Mouse (Mus musculus) kidney, adult 2 months (tissue): ENCODE data around the gene P2rx3.

Source experiments
- CTCF ChIP-seq: fragments of 200-500 bp; conservative IDR thresholded peaks from 2 replicates; pipeline ENCODE4 v1.5.1; 2011; ENCODE audit warnings: low read depth, mild to moderate bottlenecking, control low read depth, low read length, moderate library complexity, mixed read lengths; ENCODE audit not compliant: insufficient read depth, insufficient read length
- POLR2A ChIP-seq: fragments of 200-500 bp; IDR thresholded peaks from one replicate; pipeline ENCODE4 v1.6.1; 2011; ENCODE audit warnings: low read depth, low read length, control low read depth

DNA sequence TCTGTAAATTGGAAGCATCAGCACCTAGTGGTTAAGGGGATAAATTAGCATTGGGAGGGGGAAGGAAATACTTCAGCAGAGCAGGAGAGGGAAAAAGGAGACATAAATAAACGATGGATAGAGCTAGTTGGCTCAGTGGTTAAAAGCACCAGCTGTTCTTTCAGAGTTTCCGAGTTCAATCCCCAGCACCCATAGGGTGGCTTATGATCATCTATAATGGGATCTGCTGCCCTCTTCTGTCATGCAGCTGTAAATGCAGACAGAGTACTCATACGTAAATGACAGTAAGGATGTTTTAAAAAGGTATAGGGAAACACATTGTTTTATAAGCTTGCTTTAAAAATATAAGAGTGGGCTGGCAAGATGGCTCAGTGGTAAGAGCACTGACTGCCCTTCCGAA, 29.5 kb downstream of the P2rx3 start:
- no peak; the same call in 1 of the 2 replicates for TF ChIP-seq CTCF
- no peak for TF ChIP-seq POLR2A
